Mouse (Mus musculus) MEL (cell line): ENCODE data around the gene Foxj1.

ENCODE experiments used
- CHD1 ChIP-seq: IDR thresholded peaks from 2 replicates; pipeline ENCODE4 v1.6.1; 2012; ENCODE audit warnings: low read depth, mild to moderate bottlenecking, inconsistent platforms, low read length, improper control_type of control experiment
- HCFC1 ChIP-seq: IDR thresholded peaks from 2 replicates; pipeline ENCODE4 v1.6.1; 2012; ENCODE audit warnings: low read depth, mild to moderate bottlenecking, inconsistent platforms, low read length, improper control_type of control experiment, moderate library complexity
- JUND ChIP-seq: IDR thresholded peaks from 2 replicates; pipeline ENCODE4 v1.6.1; 2011; ENCODE audit warnings: low read depth, mild to moderate bottlenecking, improper control_type of control experiment, low read length
- POLR2A ChIP-seq, 2 experiments: IDR thresholded peaks; 2 replicates each; pipeline ENCODE4 v1.6.1; 2011 to 2012; ENCODE audit warnings: low read length in 2 of 2, mild to moderate bottlenecking in 2 of 2, control low read depth in 1 of 2, improper control_type of control experiment in 1 of 2, low read depth in 1 of 2, moderate library complexity in 1 of 2; ENCODE audit not compliant: control insufficient read depth in 1 of 2, insufficient read depth in 1 of 2, poor library complexity in 1 of 2

GRCm38 (mm10) chr11:116359652-116360051, 24.5 kb upstream of the Foxj1 start:
- no peak for TF ChIP-seq HCFC1
- TF ChIP-seq JUND, result no peak
- TF ChIP-seq POLR2A (IDR thresholded peaks at IDR 0.05; ENCODE audit: control insufficient read depth in 1 of 2, insufficient read depth in 1 of 2, low read depth in 1 of 2, low read length in 2 of 2, poor library complexity in 1 of 2), result no peak
- TF ChIP-seq CHD1, result no peak
